Mouse (Mus musculus) neural tube, embryonic 11.5 days (tissue): ENCODE results near the gene Erc1. TPM values are rescaled to one million over a fixed set of nuclear protein-coding genes. Genes with fewer than 3 reads are reported as not detected.

Experiments
- ATAC-seq: fragments of 200-750 bp; cut with Nextera tagmentation; 2 replicates; pipeline ENCODE4 v1.8.0; 2017; ENCODE audit warnings: moderate number of reproducible peaks, mild to moderate bottlenecking, moderate TSS enrichment, moderate library complexity; ENCODE audit not compliant: insufficient read depth, low FRiP score, low TSS enrichment
- DNase-seq: peaks from one replicate; pipeline ENCODE4 v3.0.0-alpha.2; 2015; ENCODE audit warnings: low spot score
- H3K27ac ChIP-seq: fragments of 300-500 bp; sonication (generic); 2 replicates; pipeline ENCODE4 v1.5.1; 2014; ENCODE audit warnings: low read depth, mild to moderate bottlenecking, low read length
- H3K27me3 ChIP-seq: fragments of 300-500 bp; sonication (generic); 2 replicates; pipeline ENCODE4 v1.6.1; 2014; ENCODE audit warnings: mild to moderate bottlenecking, low read length, mixed read lengths; ENCODE audit not compliant: control insufficient read depth, insufficient read depth
- H3K36me3 ChIP-seq: fragments of 300-500 bp; sonication (generic); 2 replicates; pipeline ENCODE4 v1.6.1; 2014; ENCODE audit warnings: mild to moderate bottlenecking, low read length, moderate library complexity, mixed read lengths; ENCODE audit not compliant: control insufficient read depth, insufficient read depth
- H3K4me1 ChIP-seq: fragments of 300-500 bp; sonication (generic); 2 replicates; pipeline ENCODE4 v1.6.1; 2014; ENCODE audit warnings: low read length, mixed read lengths; ENCODE audit not compliant: control insufficient read depth, insufficient read depth
- H3K4me2 ChIP-seq: fragments of 300-500 bp; sonication (generic); 2 replicates; pipeline ENCODE4 v1.6.1; 2014; ENCODE audit warnings: low read depth, mild to moderate bottlenecking, moderate library complexity
- H3K4me3 ChIP-seq: fragments of 300-500 bp; sonication (generic); 2 replicates; pipeline ENCODE4 v1.5.1; 2014; ENCODE audit warnings: low read depth, low read length
- H3K9ac ChIP-seq: fragments of 300-500 bp; sonication (generic); 2 replicates; pipeline ENCODE4 v1.6.1; 2014; ENCODE audit warnings: mild to moderate bottlenecking, low read length
- H3K9me3 ChIP-seq: fragments of 300-500 bp; sonication (generic); 2 replicates; pipeline ENCODE4 v1.6.1; 2016; ENCODE audit warnings: low read length; ENCODE audit not compliant: control insufficient read depth
- WGBS: fragments of 180-500 bp; shearing (Covaris S2); extraction: QIAGEN DNeasy Blood & Tissue Kit; methylation state at CpG from one replicate; pipeline ENCODE4 v1.1.7; 2014; 5-methylcytosine and 5-hydroxymethylcytosine counted together
- polyA plus RNA-seq: library from polyadenylated mRNA; unstranded; fragments of >200 nt; fragmentation: Nextera tagmentation; extraction: Ambion mirVana; gene quantifications from 2 replicates; pipeline ENCODE4 v1.2.1, GENCODE M21; 2014

Erc1 gene
- polyA plus RNA-seq, 1 experiment from 2014 or later: 32.9 TPM

DNA sequence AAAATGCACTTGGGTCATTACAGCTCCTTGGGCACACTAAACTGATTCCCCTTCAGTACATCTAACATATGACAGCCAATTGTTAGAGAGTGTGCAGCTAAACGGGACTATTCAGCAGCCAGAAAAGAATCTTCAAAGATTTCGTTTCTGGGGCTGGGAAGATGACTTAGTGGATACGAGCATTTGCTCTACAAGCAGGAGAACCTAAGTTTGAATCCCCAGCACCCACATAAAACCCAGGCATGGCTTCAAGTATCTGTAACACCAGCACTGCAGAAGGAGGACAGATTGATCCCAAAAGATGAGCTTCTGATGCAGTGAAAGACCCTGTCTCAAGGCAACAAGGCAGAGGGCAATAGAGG lies 1.4 kb upstream of the Erc1 start:
- ATAC-seq (no peak), DNase-seq (no peak)
- no peaks in the 10 kb centered on the region for H3K36me3 ChIP-seq
- H3K27ac ChIP-seq: no peak overlapping the region
- H3K4me2 ChIP-seq: peak overlapping the region; percentile 70
- no peaks in the 10 kb centered on the region for H3K27me3 ChIP-seq
- no peaks in the 10 kb centered on the region for H3K9me3 ChIP-seq
- peaks cover 8% of the 10 kb centered on the region for H3K4me1 ChIP-seq
- H3K4me3 ChIP-seq: peak overlapping the region; percentile 89; the same call in 1 of the 2 replicates
- H3K9ac ChIP-seq: peak overlapping the region; percentile 86; the same call in 1 of the 2 replicates
- WGBS: 73% methylated on average over 3 of the region's 3 CpGs

DNA sequence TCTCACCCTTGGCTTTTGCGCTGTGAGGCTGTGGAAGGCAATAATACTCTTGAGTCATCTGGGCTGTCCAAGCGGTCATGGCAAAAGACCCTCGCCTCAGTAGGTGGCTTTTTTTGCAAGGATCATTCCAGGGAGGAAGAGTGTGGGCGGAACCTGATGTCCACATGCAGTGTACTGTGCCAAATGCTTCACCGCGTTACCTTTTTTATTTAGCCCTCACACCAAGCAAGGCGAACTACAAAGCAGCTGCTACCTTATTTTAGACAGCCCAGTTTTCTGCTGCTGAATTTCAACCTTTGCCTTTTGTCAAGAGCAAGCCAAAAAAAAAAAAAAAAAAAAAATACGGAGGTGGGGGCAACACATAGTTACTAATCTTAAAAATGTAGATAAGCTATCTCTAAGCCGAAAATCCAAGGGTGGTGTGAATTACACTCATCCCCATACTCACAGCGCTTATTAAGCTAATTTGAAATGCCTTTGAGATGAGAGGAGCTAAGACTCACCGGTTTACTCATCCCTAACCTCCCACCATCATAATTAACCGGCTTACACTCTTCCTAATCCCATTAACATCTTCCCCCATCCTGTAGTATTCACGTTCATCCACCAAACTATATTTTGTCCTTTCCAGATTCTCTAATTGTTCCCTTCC lies 855 bp upstream of the Erc1 start:
- ATAC-seq (peak; percentile 18; the same call in 1 of the 2 replicates), DNase-seq (no peak)
- Histone ChIP-seq H3K36me3 (no peaks in the 10 kb centered on the region), H3K4me2 (peak overlapping the region; percentile 70), H3K4me1 (peaks cover 8% of the 10 kb centered on the region), H3K4me3 (peak overlapping the region; percentile 89), H3K9ac (peak overlapping the region; percentile 86), H3K27ac (peak overlapping the region; percentile 92), H3K9me3 (no peaks in the 10 kb centered on the region), H3K27me3 (no peaks in the 10 kb centered on the region)
- 24% methylated on average over 13 of the region's 13 CpGs for WGBS

DNA sequence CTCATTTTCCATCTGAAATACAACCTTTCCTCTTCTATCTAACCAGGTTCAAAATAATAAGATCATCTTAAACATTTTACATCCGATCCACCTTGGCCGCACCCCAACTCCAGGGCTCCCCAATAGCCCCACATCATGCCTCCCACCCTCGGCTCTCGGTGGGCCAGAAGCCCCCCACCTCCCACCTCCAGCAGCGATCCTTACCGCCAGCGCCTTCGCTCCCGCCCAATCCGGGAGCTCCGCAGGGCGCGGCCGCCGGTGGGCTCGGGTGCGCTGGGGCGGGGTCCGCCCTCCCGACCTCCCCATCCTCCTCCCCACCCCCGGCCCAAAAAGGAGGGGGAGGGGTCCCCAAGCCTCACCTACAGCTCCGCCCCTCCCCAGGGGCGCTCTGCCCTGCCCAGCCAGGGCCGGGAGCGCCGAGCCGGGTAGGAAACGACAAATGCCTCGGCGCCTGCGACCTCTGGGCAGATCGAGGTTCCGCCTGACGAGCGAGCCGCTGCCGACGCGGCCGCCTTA lies 391 bp downstream of the Erc1 start:
- DNase-seq: no peak
- Histone ChIP-seq H3K4me3 (peak overlapping the region; percentile 89), H3K9me3 (no peaks in the 10 kb centered on the region), H3K9ac (peak overlapping the region; percentile 86), H3K4me1 (peaks cover 8% of the 10 kb centered on the region), H3K27ac (peak overlapping the region; percentile 92), H3K27me3 (no peaks in the 10 kb centered on the region), H3K4me2 (peak overlapping the region; percentile 70), H3K36me3 (no peaks in the 10 kb centered on the region)
- peak; percentile 42 for ATAC-seq
- WGBS: 0% methylated on average over 37 of the region's 40 CpGs

GRCm38 (mm10) chr6:119846751-119847517 lies 1.0 kb downstream of the Erc1 start:
- Histone ChIP-seq H3K27me3 (no peaks in the 10 kb centered on the region), H3K4me2 (peak overlapping the region; percentile 70), H3K4me3 (peak overlapping the region; percentile 89), H3K36me3 (no peaks in the 10 kb centered on the region), H3K4me1 (peaks cover 8% of the 10 kb centered on the region), H3K9me3 (no peaks in the 10 kb centered on the region), H3K27ac (peak overlapping the region; percentile 92; the same call in 1 of the 2 replicates), H3K9ac (peak overlapping the region; percentile 86)
- peak; percentile 10 for DNase-seq
- 27% methylated on average over 11 of the region's 11 CpGs for WGBS
- no peak for ATAC-seq

GRCm38 (mm10) chr6:119829951-119830350 lies 18.0 kb downstream of the Erc1 start:
- no peaks in the 10 kb centered on the region for H3K4me1 ChIP-seq
- 85% methylated on average over 5 of the region's 5 CpGs for WGBS
- no peaks in the 10 kb centered on the region for H3K9me3 ChIP-seq
- ATAC-seq: no peak
- H3K27me3 ChIP-seq: no peaks in the 10 kb centered on the region
- H3K27ac ChIP-seq: no peak overlapping the region
- H3K4me2 ChIP-seq: no peak overlapping the region
- H3K9ac ChIP-seq: no peak overlapping the region
- DNase-seq: no peak
- no peak overlapping the region for H3K4me3 ChIP-seq
- H3K36me3 ChIP-seq: no peaks in the 10 kb centered on the region

- no peak overlapping the region for H3K27ac ChIP-seq
- H3K4me2 ChIP-seq: no peak overlapping the region
- ATAC-seq: no peak
- H3K36me3 ChIP-seq: peaks cover 2% of the 10 kb centered on the region; the same call in 1 of the 2 replicates
- H3K27me3 ChIP-seq: no peaks in the 10 kb centered on the region
- H3K9ac ChIP-seq: no peak overlapping the region
- H3K9me3 ChIP-seq: no peaks in the 10 kb centered on the region
- 100% methylated on average over 1 of the region's 1 CpGs for WGBS
- H3K4me1 ChIP-seq: no peaks in the 10 kb centered on the region
- no peak overlapping the region for H3K4me3 ChIP-seq
- DNase-seq: no peak
These were observed 19.8 kb downstream of the Erc1 start for GRCm38 (mm10) chr6:119828165-119828564.

DNA sequence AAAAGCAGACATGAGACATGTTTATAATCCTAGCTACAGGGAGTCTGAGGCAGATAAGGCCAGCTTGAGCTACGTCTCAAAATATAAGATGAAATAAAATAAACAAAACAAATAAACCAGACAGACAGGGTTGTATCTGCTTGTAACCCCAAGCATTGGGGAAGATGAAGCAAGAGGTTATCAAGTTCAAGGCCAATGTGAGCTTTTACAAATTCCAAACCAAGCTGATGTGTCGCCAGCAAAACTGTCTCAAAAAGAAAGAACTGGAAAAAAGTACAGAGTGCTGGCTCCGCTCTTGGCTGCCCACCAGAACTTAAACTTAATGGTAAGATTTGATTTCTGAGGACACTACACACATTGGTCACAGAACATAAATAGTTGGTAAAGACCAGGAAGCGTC lies 21.3 kb downstream of the Erc1 start:
- Histone ChIP-seq H3K9ac (no peak overlapping the region), H3K4me2 (no peak overlapping the region), H3K9me3 (no peaks in the 10 kb centered on the region), H3K4me1 (no peaks in the 10 kb centered on the region), H3K36me3 (peaks cover 2% of the 10 kb centered on the region; the same call in 1 of the 2 replicates), H3K27me3 (no peaks in the 10 kb centered on the region), H3K27ac (no peak overlapping the region), H3K4me3 (no peak overlapping the region)
- ATAC-seq (no peak), DNase-seq (no peak)
- WGBS: 90% methylated on average over 4 of the region's 4 CpGs

DNA sequence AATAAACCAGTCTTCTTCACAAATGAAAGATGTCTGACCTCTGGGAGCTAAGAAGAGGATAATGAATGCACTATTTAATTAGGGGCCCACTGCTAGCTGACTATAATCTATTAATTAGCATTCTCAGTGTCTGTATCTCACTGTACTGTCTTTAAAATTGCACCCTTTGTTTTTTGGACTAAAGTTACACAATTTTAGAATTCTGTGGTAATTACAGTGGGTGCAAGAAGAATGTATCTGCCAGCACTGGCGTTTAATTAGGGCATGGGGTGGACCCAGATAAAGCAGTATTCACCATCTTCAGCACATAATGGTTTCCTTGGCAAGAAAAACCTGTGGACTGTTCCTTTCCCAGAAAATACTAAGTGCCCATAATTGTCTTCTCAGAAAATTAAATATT lies 25.8 kb downstream of the Erc1 start:
- H3K27me3 ChIP-seq: no peaks in the 10 kb centered on the region
- no peaks in the 10 kb centered on the region for H3K9me3 ChIP-seq
- no peaks in the 10 kb centered on the region for H3K4me1 ChIP-seq
- H3K9ac ChIP-seq: no peak overlapping the region
- no peak overlapping the region for H3K4me3 ChIP-seq
- 93% methylated on average over 1 of the region's 1 CpGs for WGBS
- H3K27ac ChIP-seq: no peak overlapping the region
- peaks cover 2% of the 10 kb centered on the region; the same call in 1 of the 2 replicates for H3K36me3 ChIP-seq
- DNase-seq: no peak
- H3K4me2 ChIP-seq: no peak overlapping the region
- no peak for ATAC-seq
